Mouse (Mus musculus): ENCODE results near the gene Auts2.

Auts2 gene

DNA sequence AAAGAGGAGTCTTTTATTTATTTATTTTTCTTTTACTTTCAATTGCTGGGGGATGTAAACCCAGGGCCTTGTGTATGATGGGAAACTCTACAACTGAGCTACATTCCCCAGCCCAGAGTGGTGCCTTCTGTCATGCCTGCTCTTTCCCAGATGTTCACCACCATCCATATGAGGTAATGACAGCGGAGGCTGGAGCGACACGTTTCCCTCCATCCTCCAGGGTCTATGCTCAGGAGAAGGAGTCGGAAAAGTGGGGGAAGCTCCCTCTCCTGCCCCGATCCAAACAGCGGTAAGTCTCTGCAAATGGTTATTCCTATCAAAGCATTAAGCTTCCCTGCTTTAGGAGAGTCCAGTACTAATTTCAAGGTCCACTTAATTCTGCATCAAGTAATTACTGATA lies 768.4 kb downstream of the Auts2 start:
- no peak for DNase-seq

DNA sequence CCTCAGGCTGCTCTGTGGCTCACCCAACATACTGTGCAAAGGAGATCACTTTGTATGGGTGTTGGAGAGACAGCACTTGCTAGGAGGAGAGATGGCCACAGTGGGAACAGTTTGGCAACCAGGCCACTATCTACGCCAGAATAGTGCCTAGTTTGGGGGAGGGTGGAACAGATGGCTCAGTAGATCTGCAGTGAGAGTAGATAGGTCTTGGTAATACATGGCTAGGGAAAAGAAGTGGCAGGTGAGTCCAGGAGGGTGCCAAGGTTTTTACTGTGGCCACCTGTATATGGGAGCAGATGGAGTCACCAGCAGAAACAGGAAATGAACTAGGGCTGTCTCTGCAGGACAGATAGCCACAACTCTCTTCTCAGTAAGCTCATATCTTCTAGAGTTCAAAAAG lies 770.5 kb downstream of the Auts2 start:
- DNase-seq = no peak

DNA sequence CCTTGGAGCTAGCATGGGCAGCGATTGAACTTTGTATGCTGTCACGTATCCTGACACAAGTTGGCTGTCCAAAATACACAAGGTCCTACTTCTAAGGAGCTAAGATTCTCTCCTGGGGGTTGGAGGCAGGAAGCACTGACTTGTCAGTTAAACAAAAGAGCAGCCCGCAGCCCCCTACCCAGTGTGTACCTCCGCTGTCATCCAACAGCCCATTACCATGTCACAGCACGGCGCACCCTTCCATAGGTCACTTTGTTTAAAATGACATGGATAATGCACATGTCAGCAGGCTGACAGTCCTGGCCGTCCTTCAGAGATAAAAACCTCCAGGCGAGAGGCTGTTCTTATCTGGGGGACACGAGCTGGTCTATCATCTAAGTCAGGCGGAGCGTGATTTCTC lies 773.9 kb downstream of the Auts2 start:
- DNase-seq = peak; percentile 33

DNA sequence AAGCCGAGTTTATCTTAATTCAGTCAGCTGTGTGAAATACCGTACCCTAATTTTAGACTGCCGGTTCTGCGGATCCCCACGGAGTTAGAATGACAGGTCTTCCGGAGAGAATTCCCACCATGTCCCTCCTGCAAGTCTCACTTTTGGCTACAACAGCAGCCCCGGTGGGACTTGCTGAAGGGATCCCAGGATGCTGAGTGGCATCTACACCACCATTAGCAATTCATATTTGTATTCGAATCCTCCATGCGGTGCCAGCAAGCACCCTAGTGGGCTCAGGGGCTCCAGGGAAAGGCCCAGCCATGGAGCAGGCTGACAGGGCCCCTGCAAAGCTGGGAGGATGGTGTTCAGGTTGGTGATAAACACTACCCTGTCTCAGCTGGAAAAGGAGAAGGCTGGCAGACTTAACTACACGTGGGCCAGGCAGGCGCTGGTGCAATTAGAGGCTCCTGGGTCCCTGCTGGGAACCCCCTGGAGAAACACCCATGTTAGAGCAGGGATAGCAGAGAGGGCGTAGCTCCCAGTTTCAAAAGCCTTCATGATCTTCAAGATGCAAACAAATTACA lies 775.4 kb downstream of the Auts2 start:
- no peak for DNase-seq

DNA sequence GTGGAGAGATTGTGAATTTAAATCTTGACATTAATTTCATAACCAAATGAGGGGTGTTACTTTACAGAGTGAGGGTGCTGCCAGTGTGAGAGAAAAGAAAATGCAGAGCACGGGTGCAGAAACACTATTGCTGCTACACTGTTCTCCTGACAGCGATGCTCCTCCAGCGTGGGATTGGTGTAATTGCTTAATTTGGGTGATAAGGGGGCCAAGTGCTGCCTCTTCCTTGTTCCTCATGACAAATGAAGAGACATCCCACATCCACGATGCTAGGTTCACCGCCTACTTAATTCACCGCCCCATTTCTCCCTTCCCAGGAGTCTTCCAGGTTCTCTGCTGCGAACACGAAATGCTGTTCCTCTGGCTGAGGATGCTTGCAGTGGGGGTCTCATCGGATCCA lies 776.0 kb downstream of the Auts2 start:
- DNase-seq = no peak

DNA sequence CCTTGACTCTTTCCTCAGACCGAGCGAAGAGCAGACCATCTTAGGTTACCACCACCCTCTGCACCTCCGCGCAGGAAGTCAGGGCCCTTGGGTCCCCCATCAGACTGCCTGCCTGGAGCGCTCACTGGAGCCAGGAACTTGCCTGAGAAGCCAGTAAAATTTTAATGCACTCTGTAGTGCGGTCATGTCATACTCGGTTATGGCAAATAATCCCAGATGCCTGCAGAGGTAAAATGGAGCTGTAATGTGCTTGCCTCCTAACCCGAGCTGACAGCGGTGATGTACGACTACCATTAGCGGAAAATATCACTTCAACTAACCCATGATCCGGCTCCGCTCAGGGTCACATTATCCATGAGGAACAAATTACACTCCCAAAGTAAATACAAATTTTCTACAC lies 783.7 kb downstream of the Auts2 start:
- DNase-seq = peak; percentile 48

DNA sequence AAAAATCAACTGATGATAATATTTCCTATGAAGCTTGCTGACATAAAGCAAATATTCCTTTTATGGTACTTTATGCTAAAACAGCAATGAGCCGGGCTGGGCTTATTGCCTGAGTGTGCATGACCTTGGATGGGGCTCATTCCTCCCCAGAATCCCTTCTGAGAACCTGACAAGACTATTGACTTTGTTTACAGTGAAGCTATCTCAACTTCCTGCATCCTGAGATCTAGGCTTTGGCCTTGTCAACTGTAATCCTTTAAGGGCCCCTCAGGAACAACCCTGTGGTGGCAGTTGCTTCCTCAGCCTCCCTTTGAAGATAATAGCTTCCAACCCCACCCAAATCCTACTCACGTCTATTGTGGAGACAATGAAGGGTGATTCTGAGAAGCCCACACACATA lies 792.8 kb downstream of the Auts2 start:
- no peak for DNase-seq

DNA sequence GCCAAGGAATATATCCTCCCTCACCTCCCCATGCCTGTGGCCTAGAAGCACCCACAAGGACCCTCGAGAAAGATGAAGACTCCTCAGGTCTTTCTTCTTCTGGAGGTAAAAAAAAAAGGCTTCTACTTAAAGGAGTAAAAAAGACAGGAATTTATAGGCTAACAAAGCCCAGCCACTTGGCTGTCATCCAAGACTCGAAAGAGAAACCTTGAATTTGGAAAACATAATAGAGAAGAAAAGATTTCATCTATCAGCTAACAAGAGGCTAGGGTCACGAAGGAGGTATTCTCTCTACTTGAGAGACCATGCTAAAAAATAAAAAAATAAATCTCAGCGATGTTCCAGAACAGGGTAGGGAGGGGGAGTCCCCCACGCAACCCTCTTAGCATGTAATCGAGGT lies 793.9 kb downstream of the Auts2 start:
- DNase-seq = no peak

DNA sequence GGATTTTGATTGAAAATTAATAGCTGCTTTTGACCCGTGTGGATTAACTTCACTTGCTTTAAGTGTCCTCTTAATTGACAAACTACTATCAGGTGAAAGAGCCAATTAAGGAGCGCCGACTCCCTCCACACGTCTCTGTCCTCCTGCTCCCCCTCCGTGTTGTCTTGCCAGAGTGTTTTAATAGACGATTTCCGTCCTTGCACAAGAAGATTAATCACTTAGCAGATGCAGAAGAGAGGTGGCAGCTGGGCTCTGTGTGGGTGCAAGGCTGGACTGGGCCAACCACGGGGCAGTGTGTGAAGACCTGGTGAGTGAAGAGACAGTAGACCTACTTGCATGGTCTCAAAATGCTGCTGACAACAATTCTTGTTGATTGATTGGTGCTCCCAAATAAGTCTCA lies 800.1 kb downstream of the Auts2 start:
- DNase-seq = peak; percentile 19

DNA sequence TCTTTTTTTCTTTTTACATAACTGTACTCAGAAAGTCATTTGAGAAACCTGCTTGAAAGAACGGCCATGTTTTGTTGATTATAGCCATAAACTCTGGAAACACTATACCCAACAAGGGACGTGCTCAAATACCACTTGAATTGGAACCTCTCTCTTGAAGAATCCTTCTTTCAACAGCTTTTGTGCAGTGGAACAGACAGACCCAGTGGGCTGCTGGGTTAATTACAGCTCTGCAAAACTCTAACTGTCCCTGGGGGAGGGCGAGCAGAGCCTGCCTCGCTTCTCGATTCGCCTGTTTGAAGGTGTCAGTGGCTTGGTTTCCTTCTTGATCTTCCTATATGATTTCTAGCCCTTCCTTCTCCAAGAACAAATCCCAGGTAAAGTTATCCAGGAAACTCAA lies 805.7 kb downstream of the Auts2 start:
- DNase-seq = no peak

DNA sequence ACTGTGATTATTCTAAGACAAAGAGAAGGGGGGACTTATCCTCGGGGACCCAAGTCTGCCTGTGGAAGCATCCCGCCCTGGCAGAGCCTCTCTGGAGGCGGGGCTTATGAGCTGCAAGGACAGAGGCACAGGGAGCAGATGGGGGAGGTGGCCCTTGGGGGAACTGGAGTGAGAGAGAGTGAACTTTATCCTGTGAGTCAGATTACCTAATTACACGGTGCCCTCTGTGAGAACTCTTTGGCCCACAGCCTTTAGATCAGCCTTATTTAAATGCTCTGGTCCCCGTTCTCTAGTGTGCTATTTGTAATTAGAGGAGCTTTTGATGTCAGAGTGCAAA lies 809.9 kb downstream of the Auts2 start:
- peak; percentile 61 for DNase-seq

DNA sequence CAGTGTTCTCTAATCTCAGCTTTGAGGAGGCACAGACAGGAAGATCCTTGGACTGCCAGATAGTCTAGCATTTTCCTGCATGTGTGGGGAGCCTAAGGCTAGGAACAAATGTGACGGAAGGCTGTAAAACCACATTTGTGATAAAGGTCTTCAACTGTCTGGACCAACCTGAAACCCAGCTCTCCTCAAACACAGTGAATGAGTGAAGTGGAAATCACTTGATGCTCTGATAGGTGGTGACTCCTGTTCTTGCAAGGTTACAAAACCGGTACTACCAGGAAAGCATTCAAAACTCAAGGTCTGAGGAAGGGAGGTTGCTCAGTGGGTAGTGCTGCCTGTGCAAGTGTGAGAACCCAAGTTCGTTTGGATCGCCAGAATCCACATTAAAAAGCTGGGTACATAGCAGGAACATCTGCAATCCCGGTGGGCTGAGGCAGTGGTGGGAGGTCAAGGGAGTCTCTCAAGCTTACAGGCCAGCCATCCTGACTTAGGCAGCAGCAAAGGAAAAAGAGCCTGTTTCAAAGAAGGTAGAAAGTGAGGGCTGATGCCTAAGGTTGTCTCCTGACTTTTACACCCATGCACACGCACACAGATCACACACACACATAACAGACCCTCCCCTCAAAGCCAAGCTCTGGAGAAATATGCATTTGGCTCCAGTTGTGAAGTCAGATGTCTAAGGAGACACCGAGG lies 810.4 kb downstream of the Auts2 start:
- no peak for DNase-seq

DNA sequence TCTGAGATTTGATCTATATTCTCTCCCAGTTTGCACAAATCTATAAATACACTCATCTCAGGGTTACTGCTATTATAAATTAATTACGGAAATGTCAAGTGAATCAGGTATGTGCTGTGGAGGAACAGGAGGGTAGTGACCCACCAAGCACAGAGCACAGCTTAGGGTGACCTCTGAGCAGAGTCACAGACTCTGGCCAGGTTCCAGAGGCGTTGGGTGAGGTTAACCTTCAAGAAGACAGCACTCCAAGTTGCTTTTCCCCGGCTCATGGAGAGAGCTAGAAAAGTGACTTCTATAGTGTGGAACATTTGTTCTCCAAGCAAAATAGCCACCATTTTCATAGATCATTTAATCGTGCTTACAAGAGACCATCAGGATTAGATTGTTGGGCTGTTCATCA lies 813.7 kb downstream of the Auts2 start:
- no peak for DNase-seq

DNA sequence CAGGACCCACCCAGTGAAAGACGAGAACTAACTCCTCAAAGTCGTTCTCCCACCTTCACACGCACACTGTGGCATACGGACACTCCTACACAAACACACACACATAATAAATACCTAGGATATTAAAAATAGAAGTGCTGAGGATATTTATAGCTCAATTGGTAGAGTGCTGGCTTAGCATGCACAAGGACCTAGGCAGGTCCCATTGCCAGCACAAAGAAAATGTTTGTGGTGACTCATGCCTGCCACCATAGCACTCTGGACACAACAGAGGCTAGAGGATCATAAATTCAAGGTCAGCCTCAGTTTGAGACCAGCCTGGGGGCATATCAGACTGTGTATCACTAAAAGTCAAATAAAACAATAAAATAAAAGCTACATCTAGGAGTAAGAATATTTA lies 815.2 kb downstream of the Auts2 start:
- no peak for DNase-seq

DNA sequence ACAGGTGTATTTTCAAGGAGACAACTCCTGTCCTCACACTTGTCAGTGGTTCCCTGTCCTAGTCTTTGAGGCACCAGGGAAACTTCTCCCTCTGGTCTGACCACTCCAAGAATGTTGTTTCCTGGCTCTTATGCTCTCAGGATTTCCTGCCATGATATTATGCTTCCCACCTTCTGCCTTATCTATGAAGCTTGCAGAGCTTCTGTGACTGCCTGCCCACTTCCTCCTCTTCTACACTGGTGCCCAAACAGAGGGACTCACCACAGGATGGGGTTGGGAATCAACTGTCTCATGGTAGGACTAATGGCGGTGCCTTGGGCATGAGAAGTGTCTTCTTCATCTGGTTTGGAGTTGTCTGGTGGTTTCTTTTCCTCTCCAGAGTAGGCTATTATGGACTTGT lies 818.6 kb downstream of the Auts2 start:
- no peak for DNase-seq

DNA sequence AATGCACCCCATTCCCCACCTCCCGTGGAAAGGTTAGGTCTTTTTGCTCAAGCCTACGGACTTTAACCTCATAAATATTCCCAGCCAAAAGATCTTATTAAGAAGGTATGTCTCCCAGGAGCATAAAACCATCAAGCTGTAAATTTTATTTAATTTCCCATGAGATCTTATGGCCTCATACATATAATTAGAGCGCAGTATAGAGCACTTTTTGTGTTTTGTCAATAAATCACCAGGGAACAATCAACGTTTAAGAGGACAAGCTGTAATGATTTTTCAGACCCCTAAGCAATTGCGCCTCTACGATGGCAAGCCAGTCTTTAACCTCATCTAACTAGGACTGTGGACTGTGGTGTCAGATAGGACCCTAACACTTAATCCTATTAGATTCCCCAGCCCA lies 820.4 kb downstream of the Auts2 start:
- DNase-seq = no peak

DNA sequence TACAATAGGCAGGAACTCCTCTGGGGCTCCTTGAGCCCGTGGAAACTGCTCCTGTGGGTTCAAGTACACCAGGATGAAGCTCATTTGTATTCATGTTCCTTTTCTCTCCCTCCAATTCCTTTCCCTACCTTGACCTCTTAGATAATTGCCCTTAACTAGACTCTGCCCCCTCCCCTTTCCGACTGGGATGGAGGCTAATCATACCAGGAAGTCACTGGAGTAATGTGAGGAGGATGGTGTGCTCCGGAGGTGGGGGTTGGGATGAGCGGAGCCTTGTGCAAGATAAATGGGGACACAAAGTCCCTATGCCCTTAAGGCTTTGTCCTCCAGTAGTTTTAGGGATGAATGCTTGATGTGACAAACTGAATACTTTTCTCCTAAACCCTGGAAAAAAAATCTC lies 820.8 kb downstream of the Auts2 start:
- no peak for DNase-seq

DNA sequence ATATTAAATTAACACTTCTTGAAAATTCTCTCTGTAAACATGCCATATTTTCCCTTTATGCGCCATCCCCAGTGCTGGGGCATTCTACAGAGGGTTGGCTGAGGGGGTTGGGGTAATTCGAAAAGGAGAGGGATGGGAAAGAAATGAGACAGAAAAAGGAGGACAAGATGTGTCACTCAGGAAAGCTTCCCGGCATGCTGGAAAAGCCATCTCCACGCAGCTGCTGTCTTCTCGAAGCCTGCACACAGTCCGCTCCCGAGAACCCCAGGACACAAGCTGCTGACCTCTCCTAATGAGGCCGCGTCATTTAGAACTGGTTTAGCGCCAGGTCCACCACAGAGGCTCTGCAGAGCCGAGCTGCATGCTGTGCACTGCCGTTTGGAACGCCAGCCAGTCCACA lies 825.1 kb downstream of the Auts2 start:
- DNase-seq = peak; percentile 82

DNA sequence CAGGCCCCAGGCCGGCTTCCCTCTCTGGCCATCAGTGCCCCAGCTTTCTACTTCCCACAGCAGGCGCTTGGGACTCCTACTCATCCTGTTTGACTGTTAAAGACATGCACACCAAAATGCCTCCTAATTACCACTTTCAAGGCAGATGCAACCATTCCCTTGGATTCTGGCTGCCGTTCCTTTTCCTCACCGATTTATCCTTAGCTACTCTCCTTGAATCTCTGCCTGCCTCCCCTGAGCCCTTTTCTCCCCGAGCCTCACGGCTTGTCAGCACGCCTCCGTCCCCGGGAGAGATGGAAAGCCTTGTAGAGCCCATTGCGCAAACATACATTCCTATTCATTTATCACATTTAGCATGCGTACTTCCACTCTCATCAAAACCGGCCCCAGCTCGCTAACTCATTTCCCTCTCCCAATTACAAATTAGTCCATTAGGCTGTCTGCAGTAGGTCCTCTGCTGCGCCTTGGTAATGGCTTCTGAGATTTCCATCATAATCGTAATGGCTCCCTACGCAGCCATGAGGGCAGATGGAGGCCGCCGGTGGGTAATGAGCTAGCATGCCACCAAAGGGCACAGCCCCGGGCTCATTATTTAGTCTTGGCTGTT lies 825.7 kb downstream of the Auts2 start:
- peak; percentile 76 for DNase-seq

DNA sequence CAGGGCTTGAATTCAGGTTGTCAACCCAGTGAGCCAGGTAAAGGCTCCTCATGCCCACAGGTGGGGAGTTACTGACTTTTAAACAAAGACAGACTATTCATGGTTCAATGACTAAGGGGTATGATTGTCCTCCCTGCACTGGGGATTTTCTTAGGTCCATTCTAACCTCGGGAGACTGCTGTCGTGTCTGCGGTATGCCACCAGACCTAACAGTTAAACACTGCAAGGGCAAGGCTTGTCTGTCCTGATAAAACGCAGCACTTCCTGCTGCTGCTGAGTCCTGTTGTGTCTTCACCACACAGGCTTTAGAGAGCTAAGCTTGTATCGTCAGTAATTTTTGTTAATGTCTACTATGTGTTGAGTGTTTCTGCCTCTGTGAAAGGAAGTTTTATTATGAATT lies 828.2 kb downstream of the Auts2 start:
- no peak for DNase-seq

DNA sequence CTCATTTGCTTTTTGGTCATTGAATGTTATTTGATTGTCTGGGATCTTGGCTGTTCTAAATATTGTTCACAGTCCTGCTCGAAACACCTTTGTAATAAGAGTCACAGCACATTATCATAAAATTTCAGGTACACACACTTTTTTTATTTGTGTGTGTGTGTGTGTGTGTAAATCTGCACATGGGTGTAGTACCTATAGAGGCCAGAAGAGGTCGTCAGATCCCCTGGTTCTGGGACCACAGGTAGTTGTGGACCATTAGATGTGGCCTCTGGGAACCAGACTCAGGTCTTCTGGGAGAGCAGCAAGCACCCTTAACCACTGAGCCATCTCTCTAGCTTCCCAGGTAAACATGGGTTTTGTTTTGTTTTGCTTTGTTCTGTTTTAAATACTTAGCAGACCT lies 830.7 kb downstream of the Auts2 start:
- no peak for DNase-seq

DNA sequence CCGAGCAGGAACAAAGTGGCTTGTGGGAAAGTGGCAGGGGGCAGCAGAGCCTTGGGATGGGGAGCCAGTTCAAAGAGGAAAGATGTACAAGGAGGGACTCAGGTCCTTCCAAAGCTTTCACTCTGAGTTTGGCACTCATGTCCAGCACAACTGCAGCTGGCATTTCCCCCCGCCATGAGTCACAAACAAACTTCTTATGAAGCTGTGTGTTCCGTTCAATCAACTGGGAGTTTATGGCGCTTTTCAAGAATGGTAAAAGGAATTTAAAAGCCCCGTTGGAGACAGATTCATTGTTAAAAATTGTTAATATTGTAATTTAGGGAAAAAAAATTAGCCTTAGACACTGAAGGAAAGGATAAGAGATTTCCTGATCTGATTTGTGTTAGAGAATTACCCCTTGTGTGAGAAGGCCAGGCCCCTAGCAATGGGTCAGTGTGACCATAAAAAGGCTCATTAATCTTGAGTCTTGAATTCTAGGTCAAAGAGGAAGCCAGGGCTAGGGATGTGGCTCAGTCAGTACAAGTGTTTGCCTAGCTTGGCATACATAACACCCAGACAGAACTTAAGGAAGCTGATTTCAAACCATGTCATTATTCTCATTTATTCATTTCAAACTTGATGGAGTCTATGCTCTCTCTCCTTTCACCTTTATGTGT lies 831.5 kb downstream of the Auts2 start:
- no peak for DNase-seq

DNA sequence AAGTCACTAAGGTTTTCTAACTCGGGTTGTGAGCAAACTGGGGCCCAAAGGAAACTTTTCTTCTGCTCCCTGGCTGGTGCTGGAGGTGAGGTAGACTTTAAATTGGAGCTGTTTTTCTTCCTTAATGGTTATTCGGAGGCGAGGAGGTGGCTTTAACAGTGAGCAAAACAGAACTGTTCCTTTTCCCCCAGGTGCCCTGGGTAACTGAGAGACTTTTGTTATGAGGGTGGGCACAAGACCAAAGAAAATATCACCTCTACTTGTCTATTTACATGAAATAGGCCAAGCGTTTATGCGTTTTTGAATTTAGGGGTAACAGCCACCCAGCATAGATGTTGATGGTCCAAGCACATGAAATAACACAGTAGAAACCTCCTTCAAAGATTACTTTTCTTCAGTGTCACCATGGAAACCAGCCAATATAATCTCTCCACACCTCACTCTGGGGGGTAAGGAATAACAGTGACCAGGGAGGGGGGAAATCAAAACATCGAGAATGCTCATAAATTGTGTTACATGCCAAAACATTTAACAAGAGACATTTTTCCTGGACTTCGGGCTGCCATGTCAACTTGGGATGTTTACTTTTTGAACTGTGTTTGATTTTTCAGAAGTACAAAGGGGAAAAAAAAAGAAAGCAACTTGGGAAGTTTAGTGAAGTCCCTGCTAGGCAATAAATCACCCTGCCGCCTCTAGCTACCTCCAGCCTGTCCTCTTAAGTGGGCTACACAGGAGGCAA lies 832.2 kb downstream of the Auts2 start:
- no peak for DNase-seq

DNA sequence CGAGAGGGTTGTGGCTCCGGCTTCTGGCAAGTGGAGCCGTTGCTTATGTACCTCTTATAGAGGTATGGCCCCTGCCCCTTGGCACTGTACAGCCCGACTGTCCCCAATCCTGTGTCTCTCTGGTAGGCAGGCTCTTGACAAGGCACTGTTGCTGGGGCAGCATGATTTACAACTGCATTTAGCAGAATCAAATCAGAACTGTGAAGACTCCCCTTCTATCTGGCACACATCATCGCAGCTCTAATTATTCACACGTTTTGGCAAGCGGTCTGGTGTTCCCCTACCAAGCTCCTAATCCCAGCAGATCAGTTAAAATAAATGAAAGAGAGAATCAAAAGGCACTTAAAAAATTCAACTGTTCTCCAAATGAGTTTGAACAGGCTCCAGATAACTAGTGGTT lies 835.7 kb downstream of the Auts2 start:
- no peak for DNase-seq

Measured in retina, postnatal 1 day (tissue).